Comparison of ENCODE assay signal across 27 mouse cellular contexts in the genomic region with DNA sequence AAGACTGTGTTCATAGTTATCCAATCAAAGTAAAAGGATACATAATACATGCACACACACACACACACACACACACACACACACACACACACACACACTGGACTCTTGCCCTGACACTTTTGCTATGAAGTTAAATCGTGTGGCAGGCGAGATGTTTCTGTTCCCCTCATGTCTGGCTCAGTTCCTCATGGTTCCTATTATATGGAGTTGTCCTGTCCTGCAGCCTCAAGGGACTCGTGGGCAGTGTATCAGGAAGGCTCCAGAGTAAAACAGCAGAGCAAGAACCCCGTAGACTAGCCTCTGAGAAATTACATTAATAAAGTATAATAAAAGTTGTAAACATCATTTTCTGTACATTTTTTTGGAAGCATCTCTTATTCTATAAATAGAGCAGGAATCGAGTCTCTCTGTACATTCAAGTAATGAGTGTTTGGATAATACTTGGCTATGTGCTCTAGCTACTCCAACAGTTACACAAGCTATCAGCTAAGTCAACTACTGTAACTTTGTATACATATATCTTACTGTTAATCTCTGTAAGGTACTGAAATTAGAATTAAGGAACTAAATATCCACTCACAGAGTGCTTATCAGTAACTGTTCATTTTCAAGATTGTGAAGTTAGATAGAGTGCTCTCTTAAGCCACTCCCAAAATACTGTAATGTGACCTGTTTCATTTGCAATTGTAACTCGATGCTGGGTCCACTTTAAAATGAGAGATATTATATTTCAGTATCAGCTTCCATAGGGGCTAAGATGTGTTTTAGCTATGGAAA. TPM values are rescaled to one million over a fixed set of nuclear protein-coding genes. Genes with fewer than 3 reads are reported as not detected.
DNase-seq lines count a peak whose midpoint lies in the region; ATAC-seq lines count a peak whose summit lies in the region.
"Had no signal": no experiment of that assay in that cellular context is flagged by ENCODE, and none has a peak within 500 bp of the region (broad histone marks: within the 10 kb centered on the region; RNA-seq: fewer than 3 reads in every experiment).

No protein-coding gene starts in this region.

- no peaks in the 10 kb centered on the region for H3K4me1 ChIP-seq in lung, embryonic 15.5 days
- H3K4me1 ChIP-seq: heart, embryonic 12.5 days; hindbrain, embryonic 15.5 days had no signal

- H3K9me3 ChIP-seq in lung, embryonic 15.5 days = no peaks in the 10 kb centered on the region
- H3K9me3 ChIP-seq: forebrain, embryonic 10.5 days; heart, embryonic 12.5 days; heart, embryonic 15.5 days; hindbrain, embryonic 15.5 days had no signal

- no peak overlapping the region for H3K4me2 ChIP-seq in lung, embryonic 15.5 days
- H3K4me2 ChIP-seq: heart, embryonic 12.5 days; heart, embryonic 15.5 days; hindbrain, embryonic 15.5 days had no signal

- ATAC-seq in lung, embryonic 15.5 days (ENCODE audit: borderline replicate concordance, extremely low read depth, low FRiP score, low TSS enrichment) = peak; percentile 87
- ATAC-seq in common myeloid progenitor, adult 5-6 weeks (replicated peaks; ENCODE audit: low read depth, poor library complexity, severe bottlenecking) = peak; percentile 47; the same call in 1 of the 2 replicates
- 0 out of 2 replicates have a peak, but pooled peaks have one; percentile 23 for ATAC-seq in megakaryocyte progenitor cell, adult 5-6 weeks (replicated peaks; ENCODE audit: poor library complexity)
- ATAC-seq: CD4-positive, CD25-positive, alpha-beta regulatory T cell, adult 4 months; forebrain, embryonic 14.5 days; forebrain, postnatal 0 days; Patski had no signal

- H3K27ac ChIP-seq in lung, embryonic 15.5 days = peak overlapping the region; percentile 50
- H3K27ac ChIP-seq: forebrain, embryonic 10.5 days; gastrocnemius, adult 2 months; heart, embryonic 15.5 days; hindbrain, embryonic 15.5 days had no signal

- 22% methylated on average over 6 of the region's 6 CpGs for WGBS in lung, embryonic 15.5 days

- H3K4me3 ChIP-seq in lung, embryonic 15.5 days = no peak overlapping the region
- H3K4me3 ChIP-seq: forebrain, embryonic 10.5 days; gastrocnemius, adult 2 months; heart, embryonic 12.5 days; heart, embryonic 15.5 days; hindbrain, embryonic 15.5 days had no signal

- no peak overlapping the region for H3K9ac ChIP-seq in lung, embryonic 15.5 days
- H3K9ac ChIP-seq: forebrain, postnatal 0 days; heart, embryonic 12.5 days; heart, embryonic 15.5 days; hindbrain, embryonic 15.5 days had no signal

- no peaks in the 10 kb centered on the region for H3K27me3 ChIP-seq in lung, embryonic 15.5 days
- H3K27me3 ChIP-seq: heart, embryonic 12.5 days; heart, embryonic 15.5 days; hindbrain, embryonic 15.5 days; Patski had no signal

- H3K36me3 ChIP-seq in lung, embryonic 15.5 days = no peaks in the 10 kb centered on the region
- H3K36me3 ChIP-seq: forebrain, embryonic 10.5 days; heart, embryonic 12.5 days; heart, embryonic 15.5 days; hindbrain, embryonic 15.5 days had no signal

- DNase-seq in lung, adult 18-20 months = no peak
- DNase-seq in lung, postnatal 36 days = peak; percentile 3
- no peak for DNase-seq in lung, postnatal 25 days (ENCODE audit: low spot score)
- DNase-seq in ovary, postnatal 10 days (ENCODE audit: low spot score) = no peak
- DNase-seq in adrenal gland, adult 18-20 months (ENCODE audit: low spot score in 2 of 2) = no peak
- DNase-seq: adrenal gland, adult 8-10 months; adrenal gland, postnatal 25 days; cerebellum, adult 11-12 months; cerebellum, adult 8-10 months; cerebellum, postnatal 10 days; cerebellum, postnatal 36 days; forebrain, postnatal 0 days; gastrocnemius, adult 2 months; gastrocnemius, postnatal 14 days; heart, adult 18-20 months; heart, postnatal 10 days; heart, postnatal 4 days had no signal

RNA-seq across cellular contexts. Expression of a gene that starts 35.0 kb away (rescaled TPM):
- 35.8 and 39.4 TPM in 2 replicates for polyA plus RNA-seq in lung, embryonic 15.5 days (2015; fragmentation: Nextera tagmentation; extraction: Ambion mirVana)
- total RNA-seq in common myeloid progenitor, adult 5-6 weeks (2017) = 0.09 and 7.3 TPM in 2 replicates
- total RNA-seq in megakaryocyte progenitor cell, adult 5-6 weeks (2015) = 0.32 TPM in 1 of 2 replicates, not detected in the other
- not detected in 2 replicates for total RNA-seq in megakaryocyte progenitor cell, adult 5-6 weeks (2017)
- 10 to 100 TPM; 24.5 to 61.8 TPM for total RNA-seq in adrenal gland, adult 18-20 months (2021)

Comparison
In these comparisons a context has a peak if more than half of its experiments do, and no peak if none do; other contexts are left out.
1. ATAC-seq: peak in every context shown above with its lines; median percentile 87 in lung, embryonic 15.5 days; 47 in common myeloid progenitor, adult 5-6 weeks; 23 in megakaryocyte progenitor cell, adult 5-6 weeks.